Mouse (Mus musculus) liver, embryonic 14.5 days (tissue): ENCODE results near the gene Pdia5. TPM values are rescaled to one million over a fixed set of nuclear protein-coding genes. Genes with fewer than 3 reads are reported as not detected.

Experiments used
- ATAC-seq: fragments of 200-750 bp; cut with Nextera tagmentation; 2 replicates; pipeline ENCODE4 v1.8.0; 2017; ENCODE audit warnings: moderate number of reproducible peaks, mild to moderate bottlenecking, moderate library complexity; ENCODE audit not compliant: insufficient read depth
- DNase-seq, 3 experiments: peaks; one replicate each; pipeline ENCODE4 v3.0.0-alpha.2; 2012 to 2013; ENCODE audit warnings: low read depth in 3 of 3, low spot score in 3 of 3
- H3K27ac ChIP-seq: fragments of 300-500 bp; sonication (generic); 2 replicates; pipeline ENCODE4 v1.5.1; 2014; ENCODE audit warnings: moderate library complexity, mild to moderate bottlenecking, control low read depth, inconsistent platforms
- H3K27me3 ChIP-seq: fragments of 300-500 bp; sonication (generic); 2 replicates; pipeline ENCODE4 v1.6.1; 2014; ENCODE audit warnings: mild to moderate bottlenecking, low read length, moderate library complexity; ENCODE audit not compliant: control insufficient read depth, insufficient read depth
- H3K36me3 ChIP-seq: fragments of 300-500 bp; sonication (generic); replicated peaks from 2 replicates; pipeline ENCODE4 v1.6.1; 2014; ENCODE audit warnings: low read depth; ENCODE audit not compliant: control insufficient read depth, insufficient read depth
- H3K4me1 ChIP-seq, 2 experiments: fragments of 200-500 bp in 1 of 2; fragments of 300-500 bp in 1 of 2; sonication (generic) in 1 of 2; replicated peaks; 2 replicates each; pipeline ENCODE4 v1.6.1; 2012 to 2014; ENCODE audit warnings: antibody characterized with exemption in 1 of 2, inconsistent platforms in 1 of 2, low read length in 1 of 2; ENCODE audit not compliant: control insufficient read depth in 2 of 2, insufficient read depth in 2 of 2
- H3K4me2 ChIP-seq: fragments of 300-500 bp; sonication (generic); 2 replicates; pipeline ENCODE4 v1.6.1; 2014; ENCODE audit warnings: low read depth, mild to moderate bottlenecking, control low read depth, moderate library complexity
- H3K4me3 ChIP-seq, 2 experiments: fragments of 200-500 bp in 1 of 2; fragments of 300-500 bp in 1 of 2; sonication (generic) in 1 of 2; 2 replicates each; pipeline ENCODE4 v1.5.1; 2012 to 2014; ENCODE audit warnings: low read depth in 2 of 2, low read length in 2 of 2, mild to moderate bottlenecking in 2 of 2, control low read depth in 1 of 2, inconsistent platforms in 1 of 2, moderate library complexity in 1 of 2; ENCODE audit not compliant: insufficient read depth in 1 of 2
- H3K9ac ChIP-seq: fragments of 300-500 bp; sonication (generic); replicated peaks from 2 replicates; pipeline ENCODE4 v1.6.1; 2014; ENCODE audit warnings: mild to moderate bottlenecking, control low read depth, moderate library complexity
- H3K9me3 ChIP-seq: fragments of 300-500 bp; sonication (generic); 2 replicates; pipeline ENCODE4 v1.6.1; 2016; ENCODE audit warnings: low read length, mixed read lengths; ENCODE audit not compliant: control insufficient read depth
- CTCF ChIP-seq: IDR thresholded peaks from 2 replicates; pipeline ENCODE4 v1.5.1; 2016; ENCODE audit warnings: antibody characterized with exemption, low read depth, control low read depth
- EP300 ChIP-seq: IDR thresholded peaks from 2 replicates; pipeline ENCODE4 v1.6.1; 2016; ENCODE audit warnings: antibody characterized with exemption, low read depth
- WGBS: fragments of 180-500 bp; shearing (Covaris S2); extraction: QIAGEN DNeasy Blood & Tissue Kit; methylation state at CpG from one replicate; pipeline ENCODE4 v1.1.7; 2014; ENCODE audit not compliant: insufficient replicate concordance; 5-methylcytosine and 5-hydroxymethylcytosine counted together
- polyA plus RNA-seq, 2 experiments: library from polyadenylated mRNA; depleted of rRNA in 1 of 2; stranded (reverse) in 1 of 2; unstranded in 1 of 2; fragments of >200 nt; fragmentation: Nextera tagmentation in 1 of 2; extraction: Ambion mirVana in 1 of 2; gene quantifications; 2 replicates each; pipeline versions ENCODE4 v1.2.1 to v1.2.3; 2012 to 2014

Gene Pdia5
- polyA plus RNA-seq, 2 experiments = 25.8 to 32.9 TPM

- no peak overlapping the region for H3K27ac ChIP-seq
- H3K27me3 ChIP-seq = no peaks in the 10 kb centered on the region
- H3K4me3 ChIP-seq = no peak overlapping the region
- ATAC-seq (no peak), DNase-seq (no peak)
- H3K9ac ChIP-seq = no peak overlapping the region
- H3K4me1 ChIP-seq = no peaks in the 10 kb centered on the region
- 83% methylated on average over 8 of the region's 8 CpGs for WGBS
- H3K36me3 ChIP-seq = no peaks in the 10 kb centered on the region
- H3K4me2 ChIP-seq = no peak overlapping the region
- TF ChIP-seq CTCF = no peak
- no peak for TF ChIP-seq EP300
- H3K9me3 ChIP-seq = no peaks in the 10 kb centered on the region
These were observed 86.8 kb downstream of the Pdia5 start for GRCm38 (mm10) chr16:35403891-35404290.

- WGBS = 86% methylated on average over 9 of the region's 9 CpGs
- ATAC-seq = no peak
These were observed 87.3 kb downstream of the Pdia5 start for GRCm38 (mm10) chr16:35403356-35403755.

GRCm38 (mm10) chr16:35392813-35393212 lies 97.9 kb downstream of the Pdia5 start:
- H3K27me3 ChIP-seq = no peaks in the 10 kb centered on the region
- H3K9me3 ChIP-seq = no peaks in the 10 kb centered on the region
- no peak overlapping the region for H3K4me2 ChIP-seq
- ATAC-seq = no peak
- no peak overlapping the region for H3K27ac ChIP-seq
- no peaks in the 10 kb centered on the region for H3K4me1 ChIP-seq
- H3K4me3 ChIP-seq = no peak overlapping the region
- no peaks in the 10 kb centered on the region for H3K36me3 ChIP-seq
- 68% methylated on average over 8 of the region's 8 CpGs for WGBS
- no peak overlapping the region for H3K9ac ChIP-seq
- TF ChIP-seq CTCF (no peak), EP300 (no peak)
- no peak for DNase-seq

More at GRCm38 (mm10) chr16:35403356-35403755, 87.3 kb downstream of the Pdia5 start:
- no peak overlapping the region for H3K4me2 ChIP-seq
- H3K9me3 ChIP-seq = no peaks in the 10 kb centered on the region
- H3K4me3 ChIP-seq = no peak overlapping the region
- H3K4me1 ChIP-seq = no peaks in the 10 kb centered on the region
- no peak overlapping the region for H3K27ac ChIP-seq
- no peaks in the 10 kb centered on the region for H3K36me3 ChIP-seq
- no peak for DNase-seq
- H3K27me3 ChIP-seq = no peaks in the 10 kb centered on the region
- H3K9ac ChIP-seq = no peak overlapping the region
- TF ChIP-seq EP300 (no peak), CTCF (no peak)

GRCm38 (mm10) chr16:35385654-35386053 lies 105.0 kb downstream of the Pdia5 start:
- Histone ChIP-seq H3K9me3 (no peaks in the 10 kb centered on the region), H3K4me3 (no peak overlapping the region), H3K4me1 (no peaks in the 10 kb centered on the region), H3K9ac (no peak overlapping the region), H3K27ac (no peak overlapping the region), H3K4me2 (no peak overlapping the region), H3K27me3 (no peaks in the 10 kb centered on the region), H3K36me3 (no peaks in the 10 kb centered on the region)
- DNase-seq = no peak
- 58% methylated on average over 3 of the region's 3 CpGs for WGBS
- no peak for TF ChIP-seq CTCF
- no peak for TF ChIP-seq EP300
- ATAC-seq = no peak

GRCm38 (mm10) chr16:35380048-35380447 lies 110.6 kb downstream of the Pdia5 start:
- WGBS = 63% methylated on average over 9 of the region's 9 CpGs
- TF ChIP-seq EP300 = no peak
- TF ChIP-seq CTCF = no peak
- no peak overlapping the region for H3K4me2 ChIP-seq
- DNase-seq (no peak), ATAC-seq (no peak)
- H3K36me3 ChIP-seq = no peaks in the 10 kb centered on the region
- H3K9me3 ChIP-seq = no peaks in the 10 kb centered on the region
- H3K9ac ChIP-seq = no peak overlapping the region
- no peaks in the 10 kb centered on the region for H3K4me1 ChIP-seq
- H3K4me3 ChIP-seq = no peak overlapping the region
- H3K27me3 ChIP-seq = no peaks in the 10 kb centered on the region
- H3K27ac ChIP-seq = no peak overlapping the region
